Mouse (Mus musculus) forebrain, embryonic 10.5 days (tissue): ENCODE measurements around the gene Arid3a. TPM values are rescaled to one million over a fixed set of nuclear protein-coding genes. Genes with fewer than 3 reads are reported as not detected.
A peak's percentile ranks its signal among the peaks of the same experiment; 100 is the strongest.

ENCODE experiments used
- DNase-seq: peaks from one replicate; pipeline ENCODE4 v3.0.0-alpha.2; 2017; ENCODE audit warnings: low spot score; ENCODE audit errors: extremely low spot score
- H3K27ac ChIP-seq: fragments of 300-500 bp; sonication (generic); 2 replicates; pipeline ENCODE4 v1.5.1; 2016; ENCODE audit warnings: mild to moderate bottlenecking
- H3K27me3 ChIP-seq: fragments of 300-500 bp; sonication (generic); 2 replicates; pipeline ENCODE4 v1.6.1; 2016; ENCODE audit warnings: mild to moderate bottlenecking; ENCODE audit not compliant: poor library complexity, severe bottlenecking
- H3K36me3 ChIP-seq: fragments of 300-500 bp; sonication (generic); replicated peaks from 2 replicates; pipeline ENCODE4 v1.6.1; 2016; ENCODE audit warnings: mild to moderate bottlenecking, moderate library complexity
- H3K4me1 ChIP-seq: fragments of 300-500 bp; sonication (generic); 2 replicates; pipeline ENCODE4 v1.6.1; 2016
- H3K4me3 ChIP-seq: fragments of 300-500 bp; sonication (generic); 2 replicates; pipeline ENCODE4 v1.5.1; 2016; ENCODE audit warnings: mild to moderate bottlenecking, moderate library complexity
- H3K9me3 ChIP-seq: fragments of 300-500 bp; sonication (generic); 2 replicates; pipeline ENCODE4 v1.6.1; 2016; ENCODE audit warnings: mild to moderate bottlenecking, moderate library complexity
- WGBS: fragments of 180-500 bp; shearing (Covaris S2); methylation state at CpG from one replicate; pipeline ENCODE4 v1.1.7; 2016; 5-methylcytosine and 5-hydroxymethylcytosine counted together
- polyA plus RNA-seq: library from polyadenylated mRNA; unstranded; fragments of >200 nt; fragmentation: Nextera tagmentation; extraction: Ambion mirVana; gene quantifications from 2 replicates; pipeline ENCODE4 v1.2.1, GENCODE M21; 2016

Gene Arid3a
- polyA plus RNA-seq, 1 experiment from 2014 or later: 12.5 TPM

GRCm38 (mm10) chr10:80003374-80004232, 76.8 kb downstream of the Arid3a start:
- Histone ChIP-seq H3K27me3 (peaks cover 70% of the 10 kb centered on the region), H3K36me3 (no peaks in the 10 kb centered on the region), H3K4me1 (peaks cover 26% of the 10 kb centered on the region), H3K4me3 (0 out of 2 replicates have a peak overlapping the region, but pooled peaks have one; percentile 5), H3K9me3 (no peaks in the 10 kb centered on the region), H3K27ac (no peak overlapping the region)
- DNase-seq: no peak
- 63% methylated on average over 9 of the region's 9 CpGs for WGBS

- WGBS: 93% methylated on average over 8 of the region's 8 CpGs
- Histone ChIP-seq H3K27me3 (peaks cover 63% of the 10 kb centered on the region), H3K27ac (no peak overlapping the region)
These were observed 77.4 kb downstream of the Arid3a start for GRCm38 (mm10) chr10:80004233-80004705.

More at GRCm38 (mm10) chr10:80004233-80004705, 77.4 kb downstream of the Arid3a start:
- Histone ChIP-seq H3K4me1 (peaks cover 26% of the 10 kb centered on the region), H3K36me3 (no peaks in the 10 kb centered on the region), H3K9me3 (no peaks in the 10 kb centered on the region), H3K4me3 (no peak overlapping the region)
- no peak for DNase-seq

Other genes starting within 250 kb of the Arid3a start
- 253 and 264 TPM in 2 replicates for gene Cdc34, start 244.8 kb upstream of the Arid3a start, polyA plus RNA-seq
- gene Gzmm, start 238.0 kb upstream of the Arid3a start, polyA plus RNA-seq: 0.84 and 1.0 TPM in 2 replicates
- gene Bsg, start 222.6 kb upstream of the Arid3a start, polyA plus RNA-seq: 598 and 623 TPM in 2 replicates
- gene Hcn2, start 210.4 kb upstream of the Arid3a start, polyA plus RNA-seq: 0.06 TPM in 1 of 2 replicates, not detected in the other
- 50.9 and 52.9 TPM in 2 replicates for gene Polrmt, start 180.5 kb upstream of the Arid3a start, polyA plus RNA-seq
- gene Fgf22, start 172.0 kb upstream of the Arid3a start, polyA plus RNA-seq: 0.36 and 0.64 TPM in 2 replicates
- gene Rnf126, start 160.1 kb upstream of the Arid3a start, polyA plus RNA-seq: 92.4 and 113 TPM in 2 replicates
- 1.1 and 1.5 TPM in 2 replicates for gene Fstl3, start 149.8 kb upstream of the Arid3a start, polyA plus RNA-seq
- gene Prss57, start 136.1 kb upstream of the Arid3a start, polyA plus RNA-seq: not detected in 2 replicates
- gene Palm, start 133.5 kb upstream of the Arid3a start, polyA plus RNA-seq: 114 and 119 TPM in 2 replicates
- 0.18 and 1.0 TPM in 2 replicates for gene Misp, start 106.1 kb upstream of the Arid3a start, polyA plus RNA-seq
- 370 and 377 TPM in 2 replicates for gene Ptbp1, start 72.6 kb upstream of the Arid3a start, polyA plus RNA-seq
- 8.1 TPM in 2 replicates for gene Prtn3, start 52.6 kb upstream of the Arid3a start, polyA plus RNA-seq
- 91.4 and 102 TPM in 2 replicates for gene Plppr3, start 52.4 kb upstream of the Arid3a start, polyA plus RNA-seq
- gene Elane, start 40.8 kb upstream of the Arid3a start, polyA plus RNA-seq: not detected in 2 replicates
- gene Cfd, start 36.2 kb upstream of the Arid3a start, polyA plus RNA-seq: not detected in 2 replicates
- gene Med16, start 18.1 kb upstream of the Arid3a start, polyA plus RNA-seq: 61.8 and 65.7 TPM in 2 replicates
- 1.9 TPM in 1 of 2 replicates, not detected in the other for gene Gm26602, start 16.2 kb upstream of the Arid3a start, polyA plus RNA-seq
- gene Kiss1r, start 10.1 kb upstream of the Arid3a start, polyA plus RNA-seq: 0.28 and 0.48 TPM in 2 replicates
- 112 and 116 TPM in 2 replicates for gene R3hdm4, start 5.8 kb upstream of the Arid3a start, polyA plus RNA-seq
- gene Wdr18, start 33.1 kb downstream of the Arid3a start, polyA plus RNA-seq: 165 and 167 TPM in 2 replicates
- 0.20 and 0.31 TPM in 2 replicates for gene Grin3b, start 43.7 kb downstream of the Arid3a start, polyA plus RNA-seq
- gene Tmem259, start 57.3 kb downstream of the Arid3a start, polyA plus RNA-seq: 8.4 and 9.6 TPM in 2 replicates
- 222 and 226 TPM in 2 replicates for gene Cnn2, start 61.5 kb downstream of the Arid3a start, polyA plus RNA-seq
- gene Abca7, start 69.5 kb downstream of the Arid3a start, polyA plus RNA-seq: 2.9 and 3.1 TPM in 2 replicates
- 8.0 and 9.1 TPM in 2 replicates for gene Arhgap45, start 89.6 kb downstream of the Arid3a start, polyA plus RNA-seq
- gene Polr2e, start 112.8 kb downstream of the Arid3a start, polyA plus RNA-seq: 279 and 286 TPM in 2 replicates
- 670 and 692 TPM in 2 replicates for gene Gpx4, start 120.1 kb downstream of the Arid3a start, polyA plus RNA-seq
- 14.7 and 15.6 TPM in 2 replicates for gene Sbno2, start 178.5 kb downstream of the Arid3a start, polyA plus RNA-seq
- gene Stk11, start 188.8 kb downstream of the Arid3a start, polyA plus RNA-seq: 14.4 and 18.1 TPM in 2 replicates
- gene Atp5d, start 211.6 kb downstream of the Arid3a start, polyA plus RNA-seq: 495 and 498 TPM in 2 replicates
- gene Cbarp, start 213.8 kb downstream of the Arid3a start, polyA plus RNA-seq: 6.8 and 7.3 TPM in 2 replicates
- gene Midn, start 221.2 kb downstream of the Arid3a start, polyA plus RNA-seq: 19.1 and 19.8 TPM in 2 replicates
- 90.9 and 116 TPM in 2 replicates for gene Cirbp, start 238.9 kb downstream of the Arid3a start, polyA plus RNA-seq
- gene 1600002K03Rik, start 245.9 kb downstream of the Arid3a start, polyA plus RNA-seq: 9.8 and 10.7 TPM in 2 replicates